Mouse (Mus musculus): Measurements from ENCODE around the gene Bmp6. TPM values are rescaled to one million over a fixed set of nuclear protein-coding genes. Genes with fewer than 3 reads are reported as not detected.

Bmp6 gene
- polyA plus RNA-seq, 1 experiment from 2014 or later, result 1.4 TPM

DNA sequence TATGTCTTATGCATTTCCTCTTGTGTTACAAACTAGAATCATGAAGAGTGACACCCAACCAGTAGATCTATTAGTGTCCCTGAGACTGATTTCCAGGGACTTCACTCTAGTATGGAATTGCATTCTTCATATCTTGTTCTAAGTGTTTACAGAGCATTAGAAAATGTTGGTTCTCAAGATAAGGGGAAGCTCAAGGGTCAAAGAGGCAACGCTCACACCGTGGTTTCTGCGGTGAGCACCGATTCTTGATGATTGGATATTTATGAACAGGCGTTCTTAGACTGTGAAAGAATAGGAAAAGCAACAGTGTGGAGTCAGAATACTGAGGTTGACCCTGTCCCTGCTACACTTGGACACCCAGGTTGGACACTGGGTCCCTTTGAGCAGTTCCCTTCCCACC lies 89.9 kb downstream of the Bmp6 start:
- H3K9me3 ChIP-seq (ENCODE audit: control insufficient read depth, low read length), result no peaks in the 10 kb centered on the region
- no peak overlapping the region for H3K27ac ChIP-seq (ENCODE audit: low read length)
- no peak overlapping the region for H3K9ac ChIP-seq (replicated peaks; ENCODE audit: low read depth, low read length)
- H3K4me2 ChIP-seq (ENCODE audit: low read length), result no peak overlapping the region
- H3K4me1 ChIP-seq (replicated peaks; ENCODE audit: control insufficient read depth, insufficient read depth, low read length), result no peaks in the 10 kb centered on the region
- no peak overlapping the region for H3K4me3 ChIP-seq (replicated peaks; ENCODE audit: low read length)
- H3K27me3 ChIP-seq (replicated peaks; ENCODE audit: control insufficient read depth, insufficient read depth, low read length), result no peaks in the 10 kb centered on the region
- ATAC-seq, result no peak
- no peaks in the 10 kb centered on the region for H3K36me3 ChIP-seq (ENCODE audit: control insufficient read depth, insufficient read depth)
- 96% methylated on average over 5 of the region's 5 CpGs for WGBS

DNA sequence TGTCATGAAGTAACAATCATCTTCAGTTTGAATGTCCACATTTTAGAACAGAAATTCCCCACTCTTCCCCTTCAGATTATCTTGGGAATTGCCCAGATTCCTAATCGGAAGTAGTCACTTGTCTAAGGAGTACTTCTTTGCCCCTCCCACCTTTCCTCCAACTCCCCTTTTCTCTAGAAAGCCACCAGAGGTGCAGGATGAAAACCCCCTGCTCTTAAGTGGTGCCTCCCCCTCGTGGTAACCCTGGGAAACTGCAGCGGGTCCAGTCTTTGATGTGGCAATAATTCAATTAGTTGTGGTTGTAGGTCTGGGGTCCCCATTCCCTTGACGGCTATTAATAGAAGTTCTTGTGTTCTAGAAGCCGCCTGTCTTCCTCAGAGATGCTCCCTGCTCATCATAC lies 93.0 kb downstream of the Bmp6 start:
- H3K27ac ChIP-seq (ENCODE audit: low read length), result no peak overlapping the region
- no peaks in the 10 kb centered on the region for H3K4me1 ChIP-seq (replicated peaks; ENCODE audit: control insufficient read depth, insufficient read depth, low read length)
- no peaks in the 10 kb centered on the region for H3K36me3 ChIP-seq (ENCODE audit: control insufficient read depth, insufficient read depth)
- H3K4me3 ChIP-seq (replicated peaks; ENCODE audit: low read length), result no peak overlapping the region
- ATAC-seq, result no peak
- 40% methylated on average over 5 of the region's 5 CpGs for WGBS
- H3K27me3 ChIP-seq (replicated peaks; ENCODE audit: control insufficient read depth, insufficient read depth, low read length), result no peaks in the 10 kb centered on the region
- no peak overlapping the region for H3K9ac ChIP-seq (replicated peaks; ENCODE audit: low read depth, low read length)
- no peak overlapping the region for H3K4me2 ChIP-seq (ENCODE audit: low read length)
- no peaks in the 10 kb centered on the region for H3K9me3 ChIP-seq (ENCODE audit: control insufficient read depth, low read length)

DNA sequence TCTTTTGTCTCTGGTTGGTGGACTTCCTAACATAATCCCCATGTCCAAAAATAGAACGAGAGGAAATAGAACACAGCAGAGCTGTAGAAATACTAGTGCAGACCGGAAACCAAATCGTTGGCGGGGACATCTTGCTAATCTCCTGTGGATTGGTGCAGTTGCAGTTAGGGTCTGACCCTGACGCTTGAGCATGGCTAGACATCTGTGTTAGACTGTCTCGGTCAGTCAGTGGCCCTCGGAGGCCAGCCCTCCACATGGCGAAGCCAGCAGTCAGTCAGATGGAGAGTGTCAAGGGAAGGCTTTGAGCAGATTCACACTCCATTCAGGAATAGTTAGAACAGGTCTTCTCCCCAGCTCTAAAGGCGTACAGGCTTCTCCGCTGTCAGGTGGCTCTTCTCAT lies 95.3 kb downstream of the Bmp6 start:
- H3K27ac ChIP-seq (ENCODE audit: low read length), result no peak overlapping the region
- H3K9ac ChIP-seq (replicated peaks; ENCODE audit: low read depth, low read length), result no peak overlapping the region
- 93% methylated on average over 10 of the region's 10 CpGs for WGBS
- H3K27me3 ChIP-seq (replicated peaks; ENCODE audit: control insufficient read depth, insufficient read depth, low read length), result no peaks in the 10 kb centered on the region
- H3K4me1 ChIP-seq (replicated peaks; ENCODE audit: control insufficient read depth, insufficient read depth, low read length), result no peaks in the 10 kb centered on the region
- no peak overlapping the region for H3K4me3 ChIP-seq (replicated peaks; ENCODE audit: low read length)
- H3K4me2 ChIP-seq (ENCODE audit: low read length), result no peak overlapping the region
- H3K36me3 ChIP-seq (ENCODE audit: control insufficient read depth, insufficient read depth), result no peaks in the 10 kb centered on the region
- no peaks in the 10 kb centered on the region for H3K9me3 ChIP-seq (ENCODE audit: control insufficient read depth, low read length)
- ATAC-seq, result no peak

DNA sequence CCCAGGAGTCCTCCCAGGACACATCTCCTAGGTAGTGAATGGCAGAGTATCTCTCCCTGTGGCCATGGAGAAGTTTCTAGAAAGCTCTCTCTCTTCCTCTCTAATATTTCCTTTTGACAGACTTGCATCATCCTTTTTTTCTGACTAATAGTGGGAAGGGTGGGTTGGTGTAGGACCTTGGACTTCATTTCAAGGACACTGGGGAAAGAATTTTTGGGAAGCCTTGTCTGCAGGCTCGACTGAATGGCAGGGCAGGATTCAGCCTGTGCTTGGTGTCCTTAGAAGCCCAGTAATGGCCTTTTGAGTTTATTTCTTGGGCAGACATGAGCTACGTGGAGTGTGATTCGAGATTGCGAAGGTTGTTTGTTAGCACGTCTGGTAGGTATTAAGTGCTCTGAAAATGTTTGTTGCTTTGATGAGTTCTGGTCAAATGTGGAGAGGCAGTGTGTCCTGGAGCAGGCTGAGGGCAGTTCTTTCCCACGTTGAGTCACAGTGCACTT lies 103.7 kb downstream of the Bmp6 start:
- Histone ChIP-seq H3K36me3 (ENCODE audit: control insufficient read depth, insufficient read depth) (no peaks in the 10 kb centered on the region), H3K4me3 (replicated peaks; ENCODE audit: low read length) (no peak overlapping the region), H3K27ac (ENCODE audit: low read length) (no peak overlapping the region), H3K27me3 (replicated peaks; ENCODE audit: control insufficient read depth, insufficient read depth, low read length) (no peaks in the 10 kb centered on the region), H3K9me3 (ENCODE audit: control insufficient read depth, low read length) (no peaks in the 10 kb centered on the region), H3K4me2 (ENCODE audit: low read length) (no peak overlapping the region), H3K9ac (replicated peaks; ENCODE audit: low read depth, low read length) (no peak overlapping the region), H3K4me1 (replicated peaks; ENCODE audit: control insufficient read depth, insufficient read depth, low read length) (no peaks in the 10 kb centered on the region)
- 91% methylated on average over 6 of the region's 6 CpGs for WGBS
- ATAC-seq, result no peak

DNA sequence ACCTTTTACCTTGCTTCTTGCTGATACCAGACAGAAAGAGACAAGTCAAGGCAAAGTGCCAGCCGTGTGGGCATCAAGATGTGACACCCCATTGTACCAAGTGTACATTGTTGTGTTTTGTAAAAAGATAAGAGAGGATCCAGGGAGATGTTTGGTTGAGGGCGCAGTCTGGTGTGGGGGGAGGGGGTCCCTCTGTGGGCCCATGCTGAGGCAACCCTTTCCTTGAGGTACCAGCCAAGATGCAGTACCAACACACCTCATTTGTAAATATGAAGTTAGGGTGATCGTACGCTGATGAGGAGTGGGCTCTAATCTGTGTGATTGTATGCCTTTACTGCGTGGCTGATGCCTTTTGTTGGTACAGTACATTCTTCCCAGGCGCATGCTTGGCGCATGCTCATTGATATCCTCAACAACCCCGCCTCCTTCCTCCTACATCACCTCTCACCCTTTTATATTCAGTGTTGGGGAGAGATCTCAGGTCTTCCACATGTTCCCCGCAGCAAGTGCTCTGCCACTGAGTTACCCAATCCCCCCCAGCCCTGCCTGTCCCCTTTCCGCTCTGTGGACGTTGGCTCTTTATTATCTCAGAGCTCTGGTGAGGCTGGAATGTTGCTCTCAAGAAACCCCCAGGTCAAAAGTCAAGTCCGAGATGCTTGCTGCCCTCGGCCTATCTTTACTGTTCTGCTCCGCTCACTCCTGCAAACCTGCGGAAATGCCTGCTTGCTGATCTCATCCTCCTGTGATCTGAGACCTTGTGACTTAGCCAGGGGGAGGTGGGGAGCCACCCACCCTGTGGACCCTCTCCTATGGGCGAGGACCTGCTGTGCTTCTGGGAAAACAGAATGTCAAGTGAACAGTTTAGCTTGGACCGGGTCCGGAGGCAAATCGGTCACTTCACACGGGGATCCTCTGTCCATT lies 105.4 kb downstream of the Bmp6 start:
- no peaks in the 10 kb centered on the region for H3K27me3 ChIP-seq (replicated peaks; ENCODE audit: control insufficient read depth, insufficient read depth, low read length)
- no peak for ATAC-seq
- no peaks in the 10 kb centered on the region for H3K36me3 ChIP-seq (ENCODE audit: control insufficient read depth, insufficient read depth)
- H3K9me3 ChIP-seq (ENCODE audit: control insufficient read depth, low read length), result no peaks in the 10 kb centered on the region
- no peak overlapping the region for H3K27ac ChIP-seq (ENCODE audit: low read length)
- H3K4me3 ChIP-seq (replicated peaks; ENCODE audit: low read length), result no peak overlapping the region
- H3K4me2 ChIP-seq (ENCODE audit: low read length), result no peak overlapping the region
- WGBS, result 82% methylated on average over 20 of the region's 20 CpGs
- H3K4me1 ChIP-seq (replicated peaks; ENCODE audit: control insufficient read depth, insufficient read depth, low read length), result no peaks in the 10 kb centered on the region
- no peak overlapping the region for H3K9ac ChIP-seq (replicated peaks; ENCODE audit: low read depth, low read length)

GRCm38 (mm10) chr13:38451446-38451845 lies 106.5 kb downstream of the Bmp6 start:
- H3K4me2 ChIP-seq (ENCODE audit: low read length), result no peak overlapping the region
- no peak overlapping the region for H3K27ac ChIP-seq (ENCODE audit: low read length)
- H3K9me3 ChIP-seq (ENCODE audit: control insufficient read depth, low read length), result no peaks in the 10 kb centered on the region
- no peaks in the 10 kb centered on the region for H3K36me3 ChIP-seq (ENCODE audit: control insufficient read depth, insufficient read depth)
- H3K4me1 ChIP-seq (replicated peaks; ENCODE audit: control insufficient read depth, insufficient read depth, low read length), result no peaks in the 10 kb centered on the region
- H3K27me3 ChIP-seq (replicated peaks; ENCODE audit: control insufficient read depth, insufficient read depth, low read length), result no peaks in the 10 kb centered on the region
- no peak overlapping the region for H3K4me3 ChIP-seq (replicated peaks; ENCODE audit: low read length)
- H3K9ac ChIP-seq (replicated peaks; ENCODE audit: low read depth, low read length), result no peak overlapping the region
- 78% methylated on average over 5 of the region's 5 CpGs for WGBS
- no peak for ATAC-seq

- H3K4me3 ChIP-seq (replicated peaks; ENCODE audit: low read length), result no peak overlapping the region
- no peak overlapping the region for H3K27ac ChIP-seq (ENCODE audit: low read length)
Observed at GRCm38 (mm10) chr13:38463410-38463809, 118.5 kb downstream of the Bmp6 start.

DNA sequence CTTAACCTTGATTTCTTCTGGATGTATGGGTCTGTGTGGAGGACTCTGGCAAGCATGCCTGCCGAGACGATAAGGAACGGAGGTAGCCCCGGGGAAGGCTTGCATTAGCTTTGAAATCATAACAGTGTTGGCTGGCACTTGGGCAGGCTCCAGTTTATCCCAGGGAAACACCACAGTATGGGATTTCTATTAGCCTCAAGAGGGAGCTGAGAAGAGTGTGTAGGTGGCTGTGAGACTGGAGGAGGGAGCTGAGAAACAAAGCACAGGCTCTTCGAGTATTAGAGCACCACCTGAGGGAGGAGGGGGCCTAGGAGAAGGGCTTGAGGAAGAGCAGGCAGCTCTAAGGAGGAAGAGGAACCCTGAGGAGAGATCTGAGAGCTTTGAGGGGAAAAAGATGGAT lies 126.0 kb downstream of the Bmp6 start:
- Histone ChIP-seq H3K36me3 (ENCODE audit: control insufficient read depth, insufficient read depth) (no peaks in the 10 kb centered on the region), H3K4me3 (replicated peaks; ENCODE audit: low read length) (no peak overlapping the region), H3K4me2 (ENCODE audit: low read length) (no peak overlapping the region), H3K27ac (ENCODE audit: low read length) (no peak overlapping the region), H3K27me3 (replicated peaks; ENCODE audit: control insufficient read depth, insufficient read depth, low read length) (no peaks in the 10 kb centered on the region), H3K9ac (replicated peaks; ENCODE audit: low read depth, low read length) (no peak overlapping the region), H3K9me3 (ENCODE audit: control insufficient read depth, low read length) (no peaks in the 10 kb centered on the region), H3K4me1 (replicated peaks; ENCODE audit: control insufficient read depth, insufficient read depth, low read length) (no peaks in the 10 kb centered on the region)
- no peak for ATAC-seq
- 79% methylated on average over 5 of the region's 5 CpGs for WGBS

More at GRCm38 (mm10) chr13:38463410-38463809, 118.5 kb downstream of the Bmp6 start:
- Histone ChIP-seq H3K4me1 (replicated peaks; ENCODE audit: control insufficient read depth, insufficient read depth, low read length) (no peaks in the 10 kb centered on the region), H3K9me3 (ENCODE audit: control insufficient read depth, low read length) (no peaks in the 10 kb centered on the region), H3K27me3 (replicated peaks; ENCODE audit: control insufficient read depth, insufficient read depth, low read length) (no peaks in the 10 kb centered on the region), H3K4me2 (ENCODE audit: low read length) (no peak overlapping the region), H3K36me3 (ENCODE audit: control insufficient read depth, insufficient read depth) (no peaks in the 10 kb centered on the region), H3K9ac (replicated peaks; ENCODE audit: low read depth, low read length) (no peak overlapping the region)
- ATAC-seq, result no peak
- WGBS, result 72% methylated on average over 1 of the region's 1 CpGs

GRCm38 (mm10) chr13:38472636-38473035 lies 127.7 kb downstream of the Bmp6 start:
- no peak for ATAC-seq
- no peak overlapping the region for H3K9ac ChIP-seq (replicated peaks; ENCODE audit: low read depth, low read length)
- 80% methylated on average over 4 of the region's 4 CpGs for WGBS
- no peaks in the 10 kb centered on the region for H3K36me3 ChIP-seq (ENCODE audit: control insufficient read depth, insufficient read depth)
- no peak overlapping the region for H3K27ac ChIP-seq (ENCODE audit: low read length)
- no peak overlapping the region for H3K4me2 ChIP-seq (ENCODE audit: low read length)
- H3K27me3 ChIP-seq (replicated peaks; ENCODE audit: control insufficient read depth, insufficient read depth, low read length), result no peaks in the 10 kb centered on the region
- H3K4me3 ChIP-seq (replicated peaks; ENCODE audit: low read length), result no peak overlapping the region
- no peaks in the 10 kb centered on the region for H3K4me1 ChIP-seq (replicated peaks; ENCODE audit: control insufficient read depth, insufficient read depth, low read length)
- H3K9me3 ChIP-seq (ENCODE audit: control insufficient read depth, low read length), result no peaks in the 10 kb centered on the region

Data from forebrain, embryonic 16.5 days (tissue).